Mouse (Mus musculus): ENCODE measurements at regions not wholly inside any gene's neighbourhood (a gene's known extent, or its start where the extent isn't known, plus 50 kb on each side); places are given as distances from the start of the nearest gene placed in this dataset.

DNA sequence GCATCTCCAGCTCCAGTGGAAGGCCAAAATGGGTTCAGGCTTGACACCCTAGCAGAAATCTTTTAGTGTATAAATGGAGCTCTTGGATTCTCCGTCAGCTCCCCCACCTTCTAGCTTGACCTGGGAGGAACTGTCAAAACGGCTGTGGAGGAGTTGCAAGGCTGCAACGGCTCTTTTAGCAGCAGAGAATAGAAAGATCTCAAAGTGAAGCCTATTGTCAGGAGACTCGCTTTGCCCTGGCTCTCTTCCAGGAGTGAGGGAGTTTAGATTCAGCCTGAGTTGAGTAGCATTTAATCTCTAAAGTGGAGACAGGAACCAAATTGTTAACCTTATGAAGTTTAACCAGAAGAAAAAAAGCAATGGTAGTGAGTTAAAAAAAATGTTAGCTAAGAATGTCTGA, 97.4 kb upstream of the Pkn2 start:
- Histone ChIP-seq H3K4me3 (ENCODE audit: low read depth, low read length) (no peak overlapping the region), H3K4me1 (ENCODE audit: control insufficient read depth, insufficient read depth, insufficient read length, low read length) (no peaks in the 10 kb centered on the region), H3K27ac (ENCODE audit: insufficient read depth, low read depth, low read length) (no peak overlapping the region), H3K36me3 (ENCODE audit: control insufficient read depth, insufficient read depth, low read length) (no peaks in the 10 kb centered on the region), H3K27me3 (ENCODE audit: control insufficient read depth, insufficient read depth, low read length) (no peaks in the 10 kb centered on the region)
- TF ChIP-seq CTCF (IDR thresholded peaks at IDR 0.05; ENCODE audit: extremely low read depth, insufficient read length, insufficient replicate concordance, low read depth, low read length) = no peak
- no peak for TF ChIP-seq POLR2A (IDR thresholded peaks at IDR 0.05; ENCODE audit: low read depth, low read length)
- WGBS = 59% methylated on average over 4 of the region's 4 CpGs

DNA sequence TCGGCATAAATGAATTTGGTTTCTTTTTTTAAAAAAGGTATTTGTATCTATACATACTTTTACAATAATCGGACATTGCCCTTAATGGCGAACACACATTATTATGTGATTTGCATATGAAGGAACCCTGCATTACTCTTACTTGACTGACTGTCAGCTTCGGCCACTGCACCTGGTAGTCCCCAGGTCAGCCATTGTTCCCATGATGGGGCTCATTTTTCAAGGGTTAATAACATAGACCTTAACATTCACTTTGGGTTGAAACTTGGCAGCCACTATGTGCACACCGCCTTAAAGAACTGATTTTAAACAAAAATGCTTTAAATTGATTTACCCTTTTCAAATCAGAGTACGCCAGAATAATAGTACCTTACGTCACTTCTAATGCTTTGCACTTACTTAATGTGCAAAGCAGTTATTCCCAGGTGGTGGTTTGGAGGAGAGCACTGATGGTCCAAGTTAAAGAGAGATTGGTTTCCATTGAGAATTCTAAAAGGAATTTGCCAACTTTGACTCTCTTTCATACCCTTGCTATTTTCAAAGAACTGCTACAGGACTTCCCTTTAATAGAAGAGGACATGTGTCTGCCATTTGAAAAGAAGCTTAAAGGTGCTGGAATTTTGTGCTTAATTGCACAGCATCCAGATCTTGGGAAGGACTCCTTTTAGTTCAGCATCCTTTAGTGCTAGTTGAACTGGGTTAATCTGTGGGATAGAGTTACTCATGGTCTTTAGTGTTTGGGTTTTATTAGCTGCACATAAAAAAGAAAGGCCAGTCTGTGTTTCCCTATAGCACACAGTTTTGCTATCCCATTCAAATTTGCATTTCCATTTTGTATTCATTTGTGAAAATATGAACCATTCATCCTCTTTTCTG, 95.0 kb upstream of the Pkn2 start:
- WGBS = 88% methylated on average over 7 of the region's 7 CpGs
- Histone ChIP-seq H3K4me3 (ENCODE audit: low read depth, low read length) (no peak overlapping the region), H3K4me1 (ENCODE audit: control insufficient read depth, insufficient read depth, insufficient read length, low read length) (no peaks in the 10 kb centered on the region), H3K36me3 (ENCODE audit: control insufficient read depth, insufficient read depth, low read length) (no peaks in the 10 kb centered on the region), H3K27ac (ENCODE audit: insufficient read depth, low read depth, low read length) (no peak overlapping the region), H3K27me3 (ENCODE audit: control insufficient read depth, insufficient read depth, low read length) (no peaks in the 10 kb centered on the region)
- TF ChIP-seq POLR2A (IDR thresholded peaks at IDR 0.05; ENCODE audit: low read depth, low read length) (no peak), CTCF (IDR thresholded peaks at IDR 0.05; ENCODE audit: extremely low read depth, insufficient read length, insufficient replicate concordance, low read depth, low read length) (no peak)

DNA sequence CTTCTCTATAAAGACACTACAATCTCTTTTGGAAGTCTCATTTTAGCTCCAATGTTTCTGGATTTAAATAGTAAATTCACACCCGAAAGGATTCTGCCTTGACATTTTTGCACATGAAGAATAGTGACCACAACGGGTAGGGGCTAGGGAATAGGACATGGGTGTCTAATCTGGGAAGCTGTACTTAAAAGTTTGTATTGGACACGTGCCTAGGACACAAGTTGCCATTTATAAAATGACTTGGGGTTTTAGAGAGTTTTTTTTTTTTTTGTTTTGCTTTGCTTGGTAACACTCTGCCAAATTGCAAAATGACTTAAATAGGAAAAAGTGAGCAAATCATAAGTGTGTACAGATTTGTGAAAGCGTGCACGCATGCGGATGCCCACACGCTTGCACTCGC, 93.8 kb upstream of the Pkn2 start:
- no peaks in the 10 kb centered on the region for H3K27me3 ChIP-seq (ENCODE audit: control insufficient read depth, insufficient read depth, low read length)
- WGBS = 80% methylated on average over 8 of the region's 8 CpGs

DNA sequence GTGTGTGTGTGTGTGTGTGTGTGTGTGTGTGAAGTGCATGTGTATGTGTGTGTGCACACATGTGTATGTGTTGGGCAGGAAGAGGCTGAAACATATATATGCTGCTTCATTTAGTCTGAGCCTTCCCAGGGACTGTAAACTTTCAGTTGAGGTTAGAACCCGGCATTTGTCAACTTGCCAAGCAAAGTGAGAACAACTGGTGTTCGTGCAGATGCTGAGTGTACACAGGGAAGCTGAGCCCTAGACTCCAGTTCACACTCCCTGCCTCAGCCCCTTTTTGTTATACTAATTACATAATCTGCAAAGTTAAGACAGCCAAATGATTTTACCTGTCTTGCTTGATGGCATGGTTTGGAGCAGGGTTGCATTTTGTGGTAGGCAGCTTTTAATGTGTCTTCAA, 87.7 kb upstream of the Pkn2 start:
- no peaks in the 10 kb centered on the region for H3K36me3 ChIP-seq (ENCODE audit: control insufficient read depth, insufficient read depth, low read length)
- no peak overlapping the region for H3K4me3 ChIP-seq (ENCODE audit: low read depth, low read length)
- H3K27me3 ChIP-seq (ENCODE audit: control insufficient read depth, insufficient read depth, low read length) = no peaks in the 10 kb centered on the region; the same call in 1 of the 2 replicates
- H3K27ac ChIP-seq (ENCODE audit: insufficient read depth, low read depth, low read length) = no peak overlapping the region
- no peaks in the 10 kb centered on the region for H3K4me1 ChIP-seq (ENCODE audit: control insufficient read depth, insufficient read depth, insufficient read length, low read length)
- TF ChIP-seq CTCF (IDR thresholded peaks at IDR 0.05; ENCODE audit: extremely low read depth, insufficient read length, insufficient replicate concordance, low read depth, low read length) = no peak
- no peak for TF ChIP-seq POLR2A (IDR thresholded peaks at IDR 0.05; ENCODE audit: low read depth, low read length)
- WGBS = 44% methylated on average over 2 of the region's 2 CpGs

More for the DNA sequence above, 93.8 kb upstream of the Pkn2 start:
- no peaks in the 10 kb centered on the region for H3K4me1 ChIP-seq (ENCODE audit: control insufficient read depth, insufficient read depth, insufficient read length, low read length)
- TF ChIP-seq POLR2A (IDR thresholded peaks at IDR 0.05; ENCODE audit: low read depth, low read length) (no peak), CTCF (IDR thresholded peaks at IDR 0.05; ENCODE audit: extremely low read depth, insufficient read length, insufficient replicate concordance, low read depth, low read length) (no peak)
- no peak overlapping the region for H3K27ac ChIP-seq (ENCODE audit: insufficient read depth, low read depth, low read length)
- H3K36me3 ChIP-seq (ENCODE audit: control insufficient read depth, insufficient read depth, low read length) = no peaks in the 10 kb centered on the region
- H3K4me3 ChIP-seq (ENCODE audit: low read depth, low read length) = no peak overlapping the region

DNA sequence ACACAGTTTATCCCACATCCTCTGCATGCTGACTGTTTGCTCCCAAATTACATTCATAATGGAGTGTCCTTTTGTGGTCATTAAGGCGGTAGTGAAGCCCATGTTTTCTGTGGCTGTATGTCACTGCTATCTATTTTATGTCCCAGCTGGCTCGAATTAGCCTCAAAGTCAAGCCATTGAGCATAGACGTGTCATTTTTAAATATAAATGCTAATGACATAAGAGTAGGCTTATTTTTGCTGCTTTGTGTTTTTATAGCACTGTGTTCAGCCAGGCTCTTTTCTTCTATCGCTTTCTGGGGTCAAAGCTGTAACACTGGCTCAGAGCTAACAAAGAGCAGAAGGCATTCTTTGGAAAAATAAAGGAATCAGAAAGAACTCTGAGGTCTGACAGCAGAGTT, 83.8 kb upstream of the Pkn2 start:
- Histone ChIP-seq H3K27ac (ENCODE audit: insufficient read depth, low read depth, low read length) (no peak overlapping the region), H3K4me3 (ENCODE audit: low read depth, low read length) (no peak overlapping the region), H3K27me3 (ENCODE audit: control insufficient read depth, insufficient read depth, low read length) (no peaks in the 10 kb centered on the region; the same call in 1 of the 2 replicates), H3K36me3 (ENCODE audit: control insufficient read depth, insufficient read depth, low read length) (no peaks in the 10 kb centered on the region), H3K4me1 (ENCODE audit: control insufficient read depth, insufficient read depth, insufficient read length, low read length) (no peaks in the 10 kb centered on the region)
- TF ChIP-seq POLR2A (IDR thresholded peaks at IDR 0.05; ENCODE audit: low read depth, low read length) (no peak), CTCF (IDR thresholded peaks at IDR 0.05; ENCODE audit: extremely low read depth, insufficient read length, insufficient replicate concordance, low read depth, low read length) (no peak)
- WGBS = 89% methylated on average over 4 of the region's 4 CpGs

GRCm38 (mm10) chr3:142963818-142964372, 82.1 kb upstream of the Pkn2 start:
- Histone ChIP-seq H3K4me1 (ENCODE audit: control insufficient read depth, insufficient read depth, insufficient read length, low read length) (no peaks in the 10 kb centered on the region), H3K36me3 (ENCODE audit: control insufficient read depth, insufficient read depth, low read length) (no peaks in the 10 kb centered on the region), H3K27me3 (ENCODE audit: control insufficient read depth, insufficient read depth, low read length) (no peaks in the 10 kb centered on the region; the same call in 1 of the 2 replicates), H3K4me3 (ENCODE audit: low read depth, low read length) (no peak overlapping the region), H3K27ac (ENCODE audit: insufficient read depth, low read depth, low read length) (peak overlapping the region; percentile 70; the same call in 1 of the 2 replicates)
- no peak for TF ChIP-seq POLR2A (IDR thresholded peaks at IDR 0.05; ENCODE audit: low read depth, low read length)
- TF ChIP-seq CTCF (IDR thresholded peaks at IDR 0.05; ENCODE audit: extremely low read depth, insufficient read length, insufficient replicate concordance, low read depth, low read length) = no peak
- WGBS = 81% methylated on average over 4 of the region's 4 CpGs

DNA sequence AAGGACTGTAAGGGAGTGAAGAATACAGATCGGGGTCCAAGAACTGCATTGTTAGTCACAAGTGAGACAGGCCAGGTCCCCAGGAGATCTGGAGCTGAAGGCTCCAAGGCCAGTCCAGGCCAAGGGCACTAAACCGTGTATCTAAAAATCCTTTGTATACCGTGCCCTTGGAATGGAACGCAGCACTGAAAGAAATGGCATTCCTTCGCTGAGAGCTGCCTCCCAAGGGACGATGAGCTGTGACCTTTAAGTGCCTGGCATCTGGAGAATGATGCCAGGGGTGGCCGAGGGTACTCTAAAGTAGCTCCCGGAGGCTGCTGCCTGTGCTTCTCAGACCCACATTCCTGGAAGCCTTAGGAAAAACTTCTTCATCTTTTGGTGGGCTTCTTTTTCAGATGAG, 76.0 kb upstream of the Pkn2 start:
- TF ChIP-seq CTCF (IDR thresholded peaks at IDR 0.05; ENCODE audit: extremely low read depth, insufficient read length, insufficient replicate concordance, low read depth, low read length) (no peak), POLR2A (IDR thresholded peaks at IDR 0.05; ENCODE audit: low read depth, low read length) (no peak)
- H3K4me1 ChIP-seq (ENCODE audit: control insufficient read depth, insufficient read depth, insufficient read length, low read length) = no peaks in the 10 kb centered on the region
- 89% methylated on average over 8 of the region's 8 CpGs for WGBS
- no peaks in the 10 kb centered on the region for H3K36me3 ChIP-seq (ENCODE audit: control insufficient read depth, insufficient read depth, low read length)
- no peak overlapping the region for H3K27ac ChIP-seq (ENCODE audit: insufficient read depth, low read depth, low read length)
- H3K4me3 ChIP-seq (ENCODE audit: low read depth, low read length) = no peak overlapping the region
- H3K27me3 ChIP-seq (ENCODE audit: control insufficient read depth, insufficient read depth, low read length) = no peaks in the 10 kb centered on the region

Measured in small intestine, adult 2 months (tissue).